Mouse (Mus musculus) intestine, embryonic 14.5 days (tissue): ENCODE results near the gene Mier3. TPM values are rescaled to one million over a fixed set of nuclear protein-coding genes. Genes with fewer than 3 reads are reported as not detected.

Experiments
- ATAC-seq: fragments of 200-750 bp; cut with Nextera tagmentation; replicated peaks from 2 replicates; pipeline ENCODE4 v1.8.0; 2017; ENCODE audit warnings: low read depth, moderate number of reproducible peaks, moderate TSS enrichment, moderate library complexity; ENCODE audit not compliant: low FRiP score, low TSS enrichment
- DNase-seq: peaks from one replicate; pipeline ENCODE4 v3.0.0-alpha.2; 2018; ENCODE audit warnings: low spot score
- H3K27ac ChIP-seq: fragments of 300-500 bp; sonication (generic); 2 replicates; pipeline ENCODE4 v1.5.1; 2014; ENCODE audit warnings: low read depth, mild to moderate bottlenecking, control low read depth
- H3K27me3 ChIP-seq: fragments of 300-500 bp; sonication (generic); replicated peaks from 2 replicates; pipeline ENCODE4 v1.6.1; 2014; ENCODE audit warnings: low read length, control low read depth; ENCODE audit not compliant: control insufficient read depth, insufficient read depth
- H3K36me3 ChIP-seq: fragments of 300-500 bp; sonication (generic); 2 replicates; pipeline ENCODE4 v1.6.1; 2014; ENCODE audit warnings: low read length, control low read depth; ENCODE audit not compliant: control insufficient read depth, insufficient read depth
- H3K4me1 ChIP-seq: fragments of 300-500 bp; sonication (generic); replicated peaks from 2 replicates; pipeline ENCODE4 v1.6.1; 2014; ENCODE audit warnings: low read length, control low read depth, mixed read lengths; ENCODE audit not compliant: control insufficient read depth, insufficient read depth
- H3K4me2 ChIP-seq: fragments of 300-500 bp; sonication (generic); 2 replicates; pipeline ENCODE4 v1.6.1; 2014; ENCODE audit warnings: low read length
- H3K4me3 ChIP-seq: fragments of 300-500 bp; sonication (generic); 2 replicates; pipeline ENCODE4 v1.5.1; 2014; ENCODE audit warnings: low read depth, low read length, control low read depth, mixed read lengths
- H3K9ac ChIP-seq: fragments of 300-500 bp; sonication (generic); 2 replicates; pipeline ENCODE4 v1.6.1; 2014; ENCODE audit warnings: mild to moderate bottlenecking, low read length
- H3K9me3 ChIP-seq: fragments of 300-500 bp; sonication (generic); 2 replicates; pipeline ENCODE4 v1.6.1; 2016; ENCODE audit warnings: low read length, control low read depth; ENCODE audit not compliant: control insufficient read depth
- WGBS: fragments of 180-500 bp; shearing (Covaris S2); extraction: QIAGEN DNeasy Blood & Tissue Kit; methylation state at CpG from one replicate; pipeline ENCODE4 v1.1.7; 2014; 5-methylcytosine and 5-hydroxymethylcytosine counted together
- polyA plus RNA-seq: library from polyadenylated mRNA; unstranded; fragments of >200 nt; fragmentation: Nextera tagmentation; extraction: Ambion mirVana; gene quantifications from 2 replicates; pipeline ENCODE4 v1.2.1, GENCODE M21; 2014

Gene Mier3
- polyA plus RNA-seq, 1 experiment from 2014 or later: 22.5 TPM

DNA sequence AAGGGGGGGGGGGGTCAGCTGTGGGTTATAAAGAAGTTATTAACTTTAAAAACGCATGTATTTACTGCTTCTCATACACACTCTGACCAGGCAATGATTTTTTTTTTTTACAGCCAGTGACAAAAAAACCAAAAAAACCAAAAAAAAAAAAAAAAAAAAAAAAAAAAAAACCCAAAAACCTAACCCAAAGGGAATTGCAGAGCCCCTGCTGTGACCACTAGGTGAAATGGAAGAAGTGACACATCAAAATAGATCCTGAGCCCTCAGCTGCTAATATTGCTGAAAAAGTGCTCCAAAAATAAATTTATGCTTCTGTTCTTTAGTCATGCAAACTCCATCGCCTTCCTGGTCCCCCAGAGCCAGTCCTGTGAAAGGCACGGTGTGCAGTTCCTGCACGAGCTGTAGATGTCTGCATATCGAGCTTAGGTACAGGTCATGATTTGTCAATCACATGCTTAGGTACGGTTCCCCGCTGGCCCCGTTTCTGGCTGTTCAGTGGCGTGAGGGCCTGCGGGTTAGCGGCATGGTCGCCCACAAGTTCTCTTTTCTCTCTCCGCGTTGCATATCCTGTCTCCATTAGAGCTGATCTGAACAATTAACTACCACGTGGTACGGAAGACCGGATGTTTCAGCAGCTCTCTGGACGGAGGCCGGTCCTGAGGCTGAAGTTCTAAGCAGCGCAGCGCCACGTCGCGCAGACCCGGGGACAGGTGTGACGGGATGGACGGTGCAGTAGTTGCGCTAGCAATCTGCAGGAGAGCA is 67.7 kb downstream of the Mier3 start:
- Histone ChIP-seq H3K36me3 (peaks cover 65% of the 10 kb centered on the region), H3K4me2 (no peak overlapping the region), H3K4me3 (no peak overlapping the region), H3K9me3 (no peaks in the 10 kb centered on the region), H3K9ac (no peak overlapping the region), H3K27me3 (no peaks in the 10 kb centered on the region), H3K4me1 (no peaks in the 10 kb centered on the region), H3K27ac (no peak overlapping the region)
- 94% methylated on average over 28 of the region's 28 CpGs for WGBS
- no peak for ATAC-seq
- DNase-seq: no peak

DNA sequence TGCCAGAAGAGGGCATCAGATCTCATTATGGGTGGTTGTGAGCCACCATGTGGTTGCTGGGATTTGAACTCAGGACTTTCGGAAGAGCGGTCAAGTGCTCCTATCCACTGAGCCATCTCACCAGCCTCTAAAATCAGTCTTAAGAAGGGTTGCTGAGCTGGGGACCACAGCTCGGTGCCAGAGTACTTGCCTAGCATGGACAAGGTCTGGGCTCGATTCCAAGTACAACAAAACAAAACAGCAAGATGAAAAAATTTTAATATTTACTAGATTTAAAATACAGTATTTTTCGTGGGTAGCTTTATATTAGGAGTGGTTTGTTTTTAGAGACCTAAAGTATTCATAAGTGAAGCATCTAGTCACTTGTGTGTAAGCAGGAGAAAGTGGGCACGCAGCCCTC is 72.5 kb downstream of the Mier3 start:
- WGBS: 94% methylated on average over 6 of the region's 6 CpGs
- Histone ChIP-seq H3K27me3 (no peaks in the 10 kb centered on the region), H3K36me3 (peaks cover 98% of the 10 kb centered on the region), H3K4me3 (no peak overlapping the region), H3K9me3 (no peaks in the 10 kb centered on the region), H3K4me1 (no peaks in the 10 kb centered on the region), H3K9ac (no peak overlapping the region), H3K27ac (no peak overlapping the region), H3K4me2 (no peak overlapping the region)
- ATAC-seq: no peak
- no peak for DNase-seq

DNA sequence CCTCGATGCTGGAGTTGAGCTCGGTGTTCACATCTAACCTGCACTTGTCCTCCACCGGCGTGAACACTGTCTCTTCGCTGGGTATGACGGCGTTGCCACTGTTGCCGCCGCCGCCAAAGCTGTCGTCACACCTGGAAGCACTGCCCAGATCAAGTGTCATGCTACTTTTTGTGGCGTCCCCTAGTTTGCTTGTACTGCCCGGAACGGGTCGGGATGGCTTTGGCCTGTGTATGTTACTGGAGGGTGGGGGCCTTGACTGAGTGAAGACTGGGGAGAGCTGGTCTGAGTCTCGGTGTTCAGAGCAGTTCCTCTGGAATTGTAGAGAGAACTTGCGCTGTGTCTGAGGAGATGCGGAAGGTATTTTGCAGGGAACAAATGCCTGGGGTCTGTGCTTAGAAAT is 74.6 kb downstream of the Mier3 start:
- 98% methylated on average over 18 of the region's 18 CpGs for WGBS
- H3K27me3 ChIP-seq: no peaks in the 10 kb centered on the region
- H3K9me3 ChIP-seq: no peaks in the 10 kb centered on the region
- DNase-seq (no peak), ATAC-seq (no peak)
- no peak overlapping the region for H3K9ac ChIP-seq
- H3K4me1 ChIP-seq: no peaks in the 10 kb centered on the region
- no peak overlapping the region for H3K4me2 ChIP-seq
- H3K36me3 ChIP-seq: peaks cover 98% of the 10 kb centered on the region
- no peak overlapping the region for H3K27ac ChIP-seq
- H3K4me3 ChIP-seq: no peak overlapping the region

DNA sequence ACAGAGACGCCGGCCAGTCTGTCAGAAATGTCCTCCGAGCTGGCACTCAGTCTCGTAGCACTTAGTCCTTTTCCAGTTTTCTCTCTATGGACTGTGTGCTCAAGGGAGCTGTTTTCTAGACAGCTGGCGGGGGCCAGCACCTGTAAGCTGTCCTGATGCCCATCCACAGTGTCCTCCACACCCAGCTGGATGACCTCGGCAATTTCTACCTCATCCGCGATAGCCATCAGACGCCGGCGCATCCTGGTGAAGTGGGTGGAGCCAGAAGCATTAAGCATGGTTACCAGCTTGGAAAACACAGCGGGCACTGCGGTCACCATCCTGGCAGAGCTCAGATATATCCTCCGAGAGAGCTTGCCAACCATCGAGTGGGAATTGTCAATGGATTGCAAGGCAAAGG is 75.2 kb downstream of the Mier3 start:
- Histone ChIP-seq H3K27ac (no peak overlapping the region), H3K27me3 (no peaks in the 10 kb centered on the region), H3K9me3 (no peaks in the 10 kb centered on the region), H3K36me3 (peaks cover 98% of the 10 kb centered on the region), H3K9ac (no peak overlapping the region), H3K4me2 (no peak overlapping the region), H3K4me3 (no peak overlapping the region), H3K4me1 (no peaks in the 10 kb centered on the region)
- DNase-seq: no peak
- no peak for ATAC-seq
- WGBS: 96% methylated on average over 15 of the region's 15 CpGs

DNA sequence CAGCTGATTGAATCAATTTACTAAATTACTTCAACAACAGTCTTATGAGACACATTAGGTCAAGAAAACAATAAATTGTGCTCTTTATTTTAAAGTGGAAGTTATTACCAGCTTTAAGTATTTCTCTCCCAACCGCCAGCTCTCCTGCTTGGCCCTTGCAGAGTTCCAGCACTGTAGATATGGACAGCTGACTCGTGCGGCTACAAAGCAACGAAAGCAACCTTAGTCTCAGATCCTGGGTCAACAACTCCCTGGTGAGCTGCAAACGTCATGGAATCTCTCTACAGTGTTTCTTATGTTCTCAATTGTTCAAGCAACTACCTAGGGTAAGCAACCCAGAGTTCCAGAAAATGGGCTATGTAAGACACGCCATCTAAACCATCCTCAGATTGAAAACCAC is 76.2 kb downstream of the Mier3 start:
- ATAC-seq: no peak
- WGBS: 97% methylated on average over 6 of the region's 6 CpGs

DNA sequence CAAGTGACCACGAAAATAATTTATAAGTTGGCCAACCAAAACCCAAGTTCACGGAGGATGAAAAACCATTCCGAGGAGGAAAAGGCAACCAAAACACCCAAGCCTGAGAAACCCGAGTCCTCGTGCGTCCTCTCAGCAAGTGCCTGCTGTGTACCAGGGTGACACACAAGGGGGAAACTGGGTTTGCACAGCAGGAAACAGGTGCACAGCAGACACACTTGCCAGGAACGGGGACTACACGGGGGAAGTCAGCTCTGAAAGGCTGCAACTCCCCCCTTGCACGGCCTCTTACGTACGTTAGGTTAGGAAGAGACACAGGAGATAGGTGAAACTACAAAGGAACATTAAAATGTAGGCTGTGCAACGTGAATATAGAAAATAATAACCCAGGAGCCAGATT is 81.7 kb downstream of the Mier3 start:
- no peak for DNase-seq
- Histone ChIP-seq H3K27me3 (no peaks in the 10 kb centered on the region), H3K4me3 (no peak overlapping the region), H3K36me3 (peaks cover 96% of the 10 kb centered on the region), H3K27ac (no peak overlapping the region), H3K9me3 (no peaks in the 10 kb centered on the region), H3K4me2 (no peak overlapping the region), H3K9ac (no peak overlapping the region), H3K4me1 (no peaks in the 10 kb centered on the region)
- 92% methylated on average over 12 of the region's 12 CpGs for WGBS
- ATAC-seq: no peak

More for the DNA sequence above, 76.2 kb downstream of the Mier3 start:
- DNase-seq: no peak
- Histone ChIP-seq H3K4me3 (no peak overlapping the region), H3K9me3 (no peaks in the 10 kb centered on the region), H3K4me2 (no peak overlapping the region), H3K36me3 (peaks cover 98% of the 10 kb centered on the region), H3K27me3 (no peaks in the 10 kb centered on the region), H3K9ac (no peak overlapping the region), H3K27ac (no peak overlapping the region), H3K4me1 (no peaks in the 10 kb centered on the region)

Other genes starting within 250 kb of the Mier3 start
- gene Gpbp1, start 190.9 kb upstream of the Mier3 start, polyA plus RNA-seq: 80.3 and 89.3 TPM in 2 replicates
- gene Gm49496, start 131.0 kb upstream of the Mier3 start, polyA plus RNA-seq: not detected in 2 replicates
- gene Gm10198, start 88.2 kb upstream of the Mier3 start, polyA plus RNA-seq: not detected in 2 replicates
- gene Map3k1, start 128.0 kb downstream of the Mier3 start, polyA plus RNA-seq: 30.4 and 33.1 TPM in 2 replicates